Mouse (Mus musculus) midbrain, embryonic 13.5 days (tissue): ENCODE data around the gene Smurf1. TPM values are rescaled to one million over a fixed set of nuclear protein-coding genes. Genes with fewer than 3 reads are reported as not detected.
A peak's percentile ranks its signal among the peaks of the same experiment; 100 is the strongest.

Source experiments
- ATAC-seq: fragments of 200-750 bp; cut with Nextera tagmentation; 2 replicates; pipeline ENCODE4 v1.8.0; 2017; ENCODE audit warnings: mild to moderate bottlenecking, moderate TSS enrichment, moderate library complexity
- H3K27ac ChIP-seq: fragments of 300-500 bp; sonication (generic); 2 replicates; pipeline ENCODE4 v1.5.1; 2015; ENCODE audit warnings: inconsistent platforms, mild to moderate bottlenecking, moderate library complexity
- H3K27me3 ChIP-seq: fragments of 300-500 bp; sonication (generic); 2 replicates; pipeline ENCODE4 v1.6.1; 2015; ENCODE audit warnings: mild to moderate bottlenecking, inconsistent platforms
- H3K36me3 ChIP-seq: fragments of 300-500 bp; sonication (generic); 2 replicates; pipeline ENCODE4 v1.6.1; 2015; ENCODE audit warnings: mild to moderate bottlenecking, inconsistent platforms
- H3K4me1 ChIP-seq: fragments of 300-500 bp; sonication (generic); replicated peaks from 2 replicates; pipeline ENCODE4 v1.6.1; 2015; ENCODE audit warnings: inconsistent platforms
- H3K4me2 ChIP-seq: fragments of 300-500 bp; sonication (generic); replicated peaks from 2 replicates; pipeline ENCODE4 v1.6.1; 2015; ENCODE audit warnings: moderate library complexity, mild to moderate bottlenecking, inconsistent platforms
- H3K4me3 ChIP-seq: fragments of 300-500 bp; sonication (generic); replicated peaks from 2 replicates; pipeline ENCODE4 v1.5.1; 2015; ENCODE audit warnings: mild to moderate bottlenecking, inconsistent platforms
- H3K9ac ChIP-seq: fragments of 300-500 bp; sonication (generic); replicated peaks from 2 replicates; pipeline ENCODE4 v1.6.1; 2015; ENCODE audit warnings: mild to moderate bottlenecking, inconsistent platforms
- H3K9me3 ChIP-seq: fragments of 300-500 bp; sonication (generic); 2 replicates; pipeline ENCODE4 v1.6.1; 2016; ENCODE audit warnings: mild to moderate bottlenecking, inconsistent platforms
- WGBS: fragments of 180-500 bp; shearing (Covaris S2); methylation state at CpG from one replicate; pipeline ENCODE4 v1.1.7; 2015; 5-methylcytosine and 5-hydroxymethylcytosine counted together
- polyA plus RNA-seq: library from polyadenylated mRNA; unstranded; fragments of >200 nt; fragmentation: Nextera tagmentation; extraction: Ambion mirVana; gene quantifications from 2 replicates; pipeline ENCODE4 v1.2.1, GENCODE M21; 2015

Smurf1 gene
- polyA plus RNA-seq, 1 experiment from 2014 or later = 32.2 TPM

- ATAC-seq = no peak
- Histone ChIP-seq H3K4me3 (no peak overlapping the region), H3K27ac (no peak overlapping the region), H3K4me1 (no peaks in the 10 kb centered on the region), H3K4me2 (no peak overlapping the region), H3K27me3 (no peaks in the 10 kb centered on the region), H3K9ac (no peak overlapping the region), H3K9me3 (no peaks in the 10 kb centered on the region), H3K36me3 (peaks cover 54% of the 10 kb centered on the region)
- WGBS = 92% methylated on average over 15 of the region's 15 CpGs
These were observed 88.6 kb downstream of the Smurf1 start for GRCm38 (mm10) chr5:144877021-144877420.

DNA sequence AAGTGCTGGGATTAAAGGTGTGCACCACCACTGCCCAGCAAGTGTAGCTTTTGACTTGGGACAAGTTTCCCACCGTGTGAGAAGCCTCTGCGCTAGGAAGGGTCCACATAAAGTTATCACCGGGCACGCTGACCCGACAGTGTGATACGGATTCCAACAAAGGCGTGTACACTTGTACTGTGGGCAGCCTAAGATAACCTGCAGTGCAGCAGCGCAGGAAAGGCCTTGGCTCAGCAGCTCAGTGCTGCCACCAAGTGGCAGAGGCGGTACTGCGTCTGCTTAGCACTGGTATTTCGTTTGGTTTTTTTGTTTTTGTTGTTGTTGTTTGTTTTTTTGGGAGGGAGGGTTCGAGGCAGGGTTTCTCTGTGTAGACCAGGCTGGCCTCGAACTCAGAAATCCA is 89.8 kb downstream of the Smurf1 start:
- Histone ChIP-seq H3K27me3 (no peaks in the 10 kb centered on the region), H3K4me2 (no peak overlapping the region), H3K36me3 (peaks cover 42% of the 10 kb centered on the region), H3K9ac (no peak overlapping the region), H3K4me3 (no peak overlapping the region), H3K27ac (no peak overlapping the region), H3K9me3 (no peaks in the 10 kb centered on the region), H3K4me1 (no peaks in the 10 kb centered on the region)
- ATAC-seq = peak; percentile 51; the same call in 1 of the 2 replicates
- 13% methylated on average over 13 of the region's 13 CpGs for WGBS

DNA sequence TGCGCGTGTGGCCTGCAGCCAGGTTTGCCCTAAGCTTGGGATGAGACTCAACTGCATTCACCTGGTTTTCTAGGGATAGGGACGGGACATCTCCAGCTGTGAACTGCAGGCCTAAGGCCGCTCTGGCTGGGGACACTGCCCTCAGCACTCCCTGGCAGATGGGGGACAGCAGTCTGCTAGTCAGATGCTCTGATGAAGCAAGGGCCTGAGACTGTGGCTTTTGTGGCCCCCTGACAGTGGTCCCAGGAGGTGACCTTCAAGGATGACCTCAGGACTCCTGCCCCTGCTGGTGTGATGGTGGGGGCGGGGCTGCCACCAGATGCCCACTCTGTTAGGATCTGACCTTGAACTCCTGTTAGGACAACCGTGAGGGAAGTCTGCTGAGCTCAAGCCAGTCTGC is 90.4 kb downstream of the Smurf1 start:
- 89% methylated on average over 6 of the region's 6 CpGs for WGBS
- ATAC-seq = 0 out of 2 replicates have a peak, but pooled peaks have one; percentile 34
- Histone ChIP-seq H3K27me3 (no peaks in the 10 kb centered on the region), H3K27ac (no peak overlapping the region), H3K4me3 (no peak overlapping the region), H3K36me3 (peaks cover 36% of the 10 kb centered on the region), H3K9ac (no peak overlapping the region), H3K4me2 (no peak overlapping the region), H3K4me1 (no peaks in the 10 kb centered on the region), H3K9me3 (no peaks in the 10 kb centered on the region)

- no peak overlapping the region for H3K9ac ChIP-seq
- H3K4me2 ChIP-seq = no peak overlapping the region
- WGBS = 78% methylated on average over 3 of the region's 3 CpGs
- no peaks in the 10 kb centered on the region for H3K9me3 ChIP-seq
- ATAC-seq = no peak
- no peak overlapping the region for H3K27ac ChIP-seq
- H3K27me3 ChIP-seq = no peaks in the 10 kb centered on the region
- H3K4me3 ChIP-seq = no peak overlapping the region
- H3K4me1 ChIP-seq = no peaks in the 10 kb centered on the region
- peaks cover 13% of the 10 kb centered on the region for H3K36me3 ChIP-seq
These were observed 92.8 kb downstream of the Smurf1 start for GRCm38 (mm10) chr5:144872867-144873266.

- ATAC-seq = no peak
- peaks cover 8% of the 10 kb centered on the region for H3K36me3 ChIP-seq
- no peak overlapping the region for H3K9ac ChIP-seq
- no peak overlapping the region for H3K4me2 ChIP-seq
- 80% methylated on average over 5 of the region's 5 CpGs for WGBS
- no peak overlapping the region for H3K4me3 ChIP-seq
- no peaks in the 10 kb centered on the region for H3K27me3 ChIP-seq
- H3K4me1 ChIP-seq = no peaks in the 10 kb centered on the region
- no peak overlapping the region for H3K27ac ChIP-seq
- H3K9me3 ChIP-seq = no peaks in the 10 kb centered on the region
These were observed 93.3 kb downstream of the Smurf1 start for GRCm38 (mm10) chr5:144872326-144872725.

GRCm38 (mm10) chr5:144871775-144872174 is 93.9 kb downstream of the Smurf1 start:
- H3K4me3 ChIP-seq = no peak overlapping the region
- 98% methylated on average over 1 of the region's 1 CpGs for WGBS
- ATAC-seq = no peak

DNA sequence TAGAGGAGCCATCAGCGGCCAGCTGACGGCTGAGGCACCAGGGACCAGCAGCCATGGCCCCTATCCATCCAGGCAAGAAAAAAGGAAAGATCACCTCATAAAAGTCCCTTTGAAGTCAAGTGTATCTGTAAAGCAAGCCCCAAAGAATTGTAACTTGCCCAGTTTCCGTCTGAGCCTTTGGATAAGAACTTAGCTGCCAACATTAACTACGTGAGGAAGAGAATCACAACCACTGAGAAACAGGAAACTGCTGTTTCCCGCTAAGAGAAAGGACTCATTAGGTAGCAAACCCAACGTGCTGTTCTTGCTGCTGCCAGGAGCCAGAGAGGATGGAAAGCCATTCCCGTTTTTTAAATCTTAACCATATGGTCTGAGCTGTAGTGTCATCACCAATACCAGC is 94.9 kb downstream of the Smurf1 start:
- ATAC-seq = no peak
- H3K27ac ChIP-seq = no peak overlapping the region
- 93% methylated on average over 7 of the region's 7 CpGs for WGBS

More at GRCm38 (mm10) chr5:144871775-144872174, 93.9 kb downstream of the Smurf1 start:
- Histone ChIP-seq H3K27ac (no peak overlapping the region), H3K9me3 (no peaks in the 10 kb centered on the region), H3K9ac (no peak overlapping the region), H3K4me1 (no peaks in the 10 kb centered on the region), H3K36me3 (peaks cover 2% of the 10 kb centered on the region; the same call in 1 of the 2 replicates), H3K4me2 (no peak overlapping the region), H3K27me3 (no peaks in the 10 kb centered on the region)

GRCm38 (mm10) chr5:144869466-144869865 is 96.2 kb downstream of the Smurf1 start:
- ATAC-seq = no peak
- H3K9ac ChIP-seq = no peak overlapping the region
- no peaks in the 10 kb centered on the region for H3K36me3 ChIP-seq
- 64% methylated on average over 7 of the region's 7 CpGs for WGBS
- H3K4me1 ChIP-seq = no peaks in the 10 kb centered on the region
- no peaks in the 10 kb centered on the region for H3K27me3 ChIP-seq
- H3K27ac ChIP-seq = no peak overlapping the region
- H3K4me2 ChIP-seq = no peak overlapping the region
- no peaks in the 10 kb centered on the region for H3K9me3 ChIP-seq
- H3K4me3 ChIP-seq = no peak overlapping the region

More for the DNA sequence above, 94.9 kb downstream of the Smurf1 start:
- Histone ChIP-seq H3K4me3 (no peak overlapping the region), H3K36me3 (no peaks in the 10 kb centered on the region), H3K9me3 (no peaks in the 10 kb centered on the region), H3K9ac (no peak overlapping the region), H3K27me3 (no peaks in the 10 kb centered on the region), H3K4me1 (no peaks in the 10 kb centered on the region), H3K4me2 (no peak overlapping the region)

DNA sequence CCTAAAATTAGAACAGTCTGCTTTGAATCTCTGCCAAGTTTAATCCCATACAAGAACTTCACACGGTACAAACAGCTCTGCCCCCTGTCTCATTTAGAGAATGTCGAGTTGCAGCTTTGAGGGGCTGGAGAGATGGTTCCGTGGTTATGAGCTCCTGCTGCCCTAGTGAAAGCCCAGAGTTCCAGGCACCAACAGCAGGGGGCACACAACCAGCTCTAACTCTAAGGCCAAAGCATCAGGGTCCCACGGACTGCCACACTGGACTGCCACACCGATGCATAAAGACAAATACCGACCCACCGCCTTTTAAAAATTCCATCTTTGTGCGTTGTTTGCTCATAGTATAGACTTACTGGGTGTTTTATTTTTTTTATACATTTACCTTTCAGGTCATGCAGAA is 98.7 kb downstream of the Smurf1 start:
- H3K4me2 ChIP-seq = no peak overlapping the region
- H3K4me3 ChIP-seq = no peak overlapping the region
- H3K9ac ChIP-seq = no peak overlapping the region
- no peak overlapping the region for H3K27ac ChIP-seq
- no peaks in the 10 kb centered on the region for H3K9me3 ChIP-seq
- no peaks in the 10 kb centered on the region for H3K27me3 ChIP-seq
- H3K4me1 ChIP-seq = no peaks in the 10 kb centered on the region
- WGBS = 82% methylated on average over 8 of the region's 8 CpGs
- no peak for ATAC-seq
- H3K36me3 ChIP-seq = no peaks in the 10 kb centered on the region

DNA sequence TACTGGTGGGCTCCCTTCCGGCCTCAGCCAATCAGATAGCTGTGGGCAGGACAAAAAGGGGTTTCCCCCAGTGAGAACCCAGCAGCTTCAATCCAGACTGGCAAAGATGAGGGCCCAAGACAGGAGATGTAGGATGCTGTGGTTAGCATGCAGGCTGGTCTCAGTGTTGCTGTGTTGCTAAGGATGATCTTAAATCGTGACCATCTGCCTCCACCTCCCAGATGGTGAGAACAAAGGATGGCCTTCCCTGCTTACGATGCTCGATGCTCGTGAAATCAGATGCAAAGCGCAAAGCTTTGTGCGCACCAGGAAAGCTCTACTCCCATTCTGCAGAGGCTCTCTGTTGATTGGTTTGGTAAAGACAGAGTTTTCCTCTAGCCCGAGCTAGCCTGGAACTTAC is 104.7 kb downstream of the Smurf1 start:
- Histone ChIP-seq H3K4me3 (no peak overlapping the region), H3K9me3 (peaks cover 7% of the 10 kb centered on the region; the same call in 1 of the 2 replicates), H3K4me1 (no peaks in the 10 kb centered on the region), H3K36me3 (peaks cover 52% of the 10 kb centered on the region), H3K27ac (no peak overlapping the region), H3K27me3 (no peaks in the 10 kb centered on the region), H3K9ac (no peak overlapping the region), H3K4me2 (no peak overlapping the region)
- ATAC-seq = no peak
- 95% methylated on average over 8 of the region's 8 CpGs for WGBS

DNA sequence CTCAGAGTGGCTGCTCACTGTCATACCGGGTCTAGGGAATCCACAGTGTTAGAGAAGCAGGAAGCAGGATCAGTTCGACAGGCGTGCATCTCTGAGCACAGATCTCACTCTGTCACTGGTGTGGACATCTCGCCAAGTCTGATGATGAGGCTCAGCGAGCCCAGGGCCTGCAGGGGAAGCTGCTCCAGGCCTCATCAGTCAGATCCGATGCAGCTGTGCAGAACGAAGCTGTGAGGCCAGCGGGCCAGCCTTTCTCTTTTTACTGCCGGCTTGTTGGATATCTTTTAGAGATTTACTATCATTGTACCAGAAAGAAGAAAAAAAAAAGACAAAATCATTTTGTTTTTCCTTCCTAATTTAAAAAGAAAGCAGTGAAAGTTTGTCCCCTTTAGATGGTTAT is 106.4 kb downstream of the Smurf1 start:
- ATAC-seq = no peak
- Histone ChIP-seq H3K4me3 (no peak overlapping the region), H3K27ac (no peak overlapping the region), H3K4me1 (no peaks in the 10 kb centered on the region), H3K9ac (no peak overlapping the region), H3K4me2 (no peak overlapping the region), H3K36me3 (peaks cover 67% of the 10 kb centered on the region), H3K9me3 (peaks cover 7% of the 10 kb centered on the region; the same call in 1 of the 2 replicates), H3K27me3 (no peaks in the 10 kb centered on the region)
- 95% methylated on average over 9 of the region's 9 CpGs for WGBS

- H3K9me3 ChIP-seq = peaks cover 7% of the 10 kb centered on the region; the same call in 1 of the 2 replicates
- H3K27me3 ChIP-seq = no peaks in the 10 kb centered on the region
- peaks cover 75% of the 10 kb centered on the region for H3K36me3 ChIP-seq
- H3K4me3 ChIP-seq = no peak overlapping the region
- 98% methylated on average over 15 of the region's 15 CpGs for WGBS
- H3K4me2 ChIP-seq = no peak overlapping the region
- no peaks in the 10 kb centered on the region for H3K4me1 ChIP-seq
- H3K9ac ChIP-seq = no peak overlapping the region
- ATAC-seq = no peak
- H3K27ac ChIP-seq = no peak overlapping the region
These were observed 107.1 kb downstream of the Smurf1 start for GRCm38 (mm10) chr5:144858527-144858926.

DNA sequence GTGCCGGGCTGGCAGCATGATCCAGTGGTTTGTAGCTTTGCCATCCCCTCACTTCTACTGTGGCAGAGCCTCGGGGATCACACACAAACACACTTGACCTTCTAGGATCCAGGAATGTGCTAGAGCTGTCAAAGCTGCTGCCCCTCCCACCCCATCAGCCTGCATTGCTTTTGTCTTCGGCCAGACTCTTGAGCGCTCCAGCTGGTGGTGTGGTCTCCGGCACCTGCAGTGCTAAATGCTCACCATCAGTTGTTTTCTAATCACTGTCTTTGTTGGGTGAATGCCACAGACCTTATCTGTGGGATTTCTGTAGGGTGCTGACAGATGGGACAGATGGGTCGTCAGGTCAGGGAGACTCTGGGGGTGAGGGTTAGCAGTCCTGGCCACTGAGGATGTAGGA is 109.7 kb downstream of the Smurf1 start:
- no peak overlapping the region for H3K4me2 ChIP-seq
- H3K9me3 ChIP-seq = peaks cover 6% of the 10 kb centered on the region; the same call in 1 of the 2 replicates
- peaks cover 96% of the 10 kb centered on the region for H3K36me3 ChIP-seq
- no peaks in the 10 kb centered on the region for H3K27me3 ChIP-seq
- no peak for ATAC-seq
- no peak overlapping the region for H3K27ac ChIP-seq
- no peaks in the 10 kb centered on the region for H3K4me1 ChIP-seq
- H3K9ac ChIP-seq = no peak overlapping the region
- 76% methylated on average over 6 of the region's 6 CpGs for WGBS
- no peak overlapping the region for H3K4me3 ChIP-seq
